Mouse (Mus musculus) cerebellum, postnatal 36 days (tissue): ENCODE results near the gene 6030498E09Rik.

Experiments used
- DNase-seq, 2 experiments: peaks; one replicate each; pipeline ENCODE4 v3.0.0; 2021 to 2022; ENCODE audit warnings: mixed read lengths in 2 of 2

6030498E09Rik gene

GRCm38 (mm10) chrX:38772478-38772877 lies at the start of gene 6030498E09Rik:
Gene 6030498E09Rik, plus strand, starts transcription at chrX:38772671.
- DNase-seq = no peak

- no peak for DNase-seq
Measured at GRCm38 (mm10) chrX:38730081-38730480, 42.4 kb upstream of the 6030498E09Rik start.

GRCm38 (mm10) chrX:38730639-38731038 lies 41.8 kb upstream of the 6030498E09Rik start:
- no peak for DNase-seq

- DNase-seq = no peak
Measured at GRCm38 (mm10) chrX:38733683-38734082, 38.8 kb upstream of the 6030498E09Rik start.

- DNase-seq = no peak
Measured at GRCm38 (mm10) chrX:38734916-38735880, 37.3 kb upstream of the 6030498E09Rik start.

GRCm38 (mm10) chrX:38771453-38771852 lies 1.0 kb upstream of the 6030498E09Rik start:
- no peak for DNase-seq

- peak in 1 of 2 experiments; percentile 1 for DNase-seq
Measured at GRCm38 (mm10) chrX:38771886-38772285, 585 bp upstream of the 6030498E09Rik start.

GRCm38 (mm10) chrX:38794373-38794772 lies 21.9 kb downstream of the 6030498E09Rik start:
- DNase-seq = no peak

GRCm38 (mm10) chrX:38813934-38814333 lies 41.5 kb downstream of the 6030498E09Rik start:
- no peak for DNase-seq

GRCm38 (mm10) chrX:38816841-38817240 lies 44.4 kb downstream of the 6030498E09Rik start:
- DNase-seq = no peak

- DNase-seq = no peak
Measured at GRCm38 (mm10) chrX:38958571-38958970, 186.1 kb downstream of the 6030498E09Rik start.

- no peak for DNase-seq
Measured at GRCm38 (mm10) chrX:38996265-38996664, 223.8 kb downstream of the 6030498E09Rik start.
